Mouse (Mus musculus) telencephalon, adult 2 months (tissue): ENCODE results near the gene Cdk5r2.

ENCODE experiments used
- DNase-seq: peaks from one replicate; pipeline ENCODE4 v3.0.0-alpha.2; 2011; ENCODE audit warnings: low read depth, low spot score

Cdk5r2 gene

GRCm38 (mm10) chr1:74892351-74893133 is 37.8 kb downstream of the Cdk5r2 start:
- no peak for DNase-seq

- DNase-seq = no peak
Observed at GRCm38 (mm10) chr1:74893134-74893855, 38.6 kb downstream of the Cdk5r2 start, which contains the start of gene Cryba2. TSS of gene Cryba2 (minus strand) at chr1:74893143.

- DNase-seq = peak; percentile 33
Observed at GRCm38 (mm10) chr1:74894966-74895365, 40.2 kb downstream of the Cdk5r2 start.

- no peak for DNase-seq
Observed at GRCm38 (mm10) chr1:74897976-74898375, 43.2 kb downstream of the Cdk5r2 start.

- DNase-seq = no peak
Observed at GRCm38 (mm10) chr1:74898656-74899431, 44.1 kb downstream of the Cdk5r2 start.

- DNase-seq = no peak
Observed at GRCm38 (mm10) chr1:74900341-74901285, 45.9 kb downstream of the Cdk5r2 start.

- DNase-seq = peak; percentile 40
Observed at GRCm38 (mm10) chr1:74901686-74902085, 47.0 kb downstream of the Cdk5r2 start.

- DNase-seq = no peak
Observed at GRCm38 (mm10) chr1:74902191-74902590, 47.5 kb downstream of the Cdk5r2 start.
